Mouse (Mus musculus): Measurements from ENCODE around the gene Vmn1r17. TPM values are rescaled to one million over a fixed set of nuclear protein-coding genes. Genes with fewer than 3 reads are reported as not detected.

Gene Vmn1r17
- polyA plus RNA-seq, 1 experiment from 2014 or later: not detected

Other genes with a start within 250 kb of the Vmn1r17 start
- not detected in 2 replicates for gene Vmn1r11, start 230.3 kb downstream of the Vmn1r17 start, polyA plus RNA-seq (2015; fragmentation: Nextera tagmentation; extraction: Ambion mirVana)
- gene Vmn1r12, start 206.8 kb downstream of the Vmn1r17 start, polyA plus RNA-seq (2015; fragmentation: Nextera tagmentation; extraction: Ambion mirVana): not detected in 2 replicates
- not detected in 2 replicates for gene Vmn1r13, start 160.4 kb downstream of the Vmn1r17 start, polyA plus RNA-seq (2015; fragmentation: Nextera tagmentation; extraction: Ambion mirVana)
- not detected in 2 replicates for gene Vmn1r14, start 132.0 kb downstream of the Vmn1r17 start, polyA plus RNA-seq (2015; fragmentation: Nextera tagmentation; extraction: Ambion mirVana)
- gene Vmn1r15, start 105.8 kb downstream of the Vmn1r17 start, polyA plus RNA-seq (2015; fragmentation: Nextera tagmentation; extraction: Ambion mirVana): not detected in 2 replicates
- not detected in 2 replicates for gene Vmn1r16, start 34.2 kb downstream of the Vmn1r17 start, polyA plus RNA-seq (2015; fragmentation: Nextera tagmentation; extraction: Ambion mirVana)
- not detected in 2 replicates for gene Vmn1r18, start 32.1 kb upstream of the Vmn1r17 start, polyA plus RNA-seq (2015; fragmentation: Nextera tagmentation; extraction: Ambion mirVana)
- not detected in 2 replicates for gene Vmn1r19, start 40.1 kb upstream of the Vmn1r17 start, polyA plus RNA-seq (2015; fragmentation: Nextera tagmentation; extraction: Ambion mirVana)
- gene Vmn1r20, start 65.2 kb upstream of the Vmn1r17 start, polyA plus RNA-seq (2015; fragmentation: Nextera tagmentation; extraction: Ambion mirVana): not detected in 2 replicates
- 6.6 and 7.2 TPM in 2 replicates for gene Ppm1k, start 171.7 kb upstream of the Vmn1r17 start, polyA plus RNA-seq (2015; fragmentation: Nextera tagmentation; extraction: Ambion mirVana)
- 0.83 and 1.1 TPM in 2 replicates for gene Herc6, start 217.3 kb upstream of the Vmn1r17 start, polyA plus RNA-seq (2015; fragmentation: Nextera tagmentation; extraction: Ambion mirVana)